Mouse (Mus musculus) forebrain, embryonic 11.5 days (tissue): ENCODE measurements around the gene Aspdh. TPM values are rescaled to one million over a fixed set of nuclear protein-coding genes. Genes with fewer than 3 reads are reported as not detected.

Experiments used
- ATAC-seq: fragments of 200-750 bp; cut with Nextera tagmentation; replicated peaks from 2 replicates; pipeline ENCODE4 v1.8.0; 2017; ENCODE audit warnings: moderate TSS enrichment; ENCODE audit not compliant: low FRiP score
- DNase-seq: peaks from one replicate; pipeline ENCODE4 v3.0.0-alpha.2; 2017; ENCODE audit warnings: low spot score
- H3K27ac ChIP-seq: fragments of 300-500 bp; sonication (generic); 2 replicates; pipeline ENCODE4 v1.5.1; 2014; ENCODE audit warnings: low read depth, low read length
- H3K27me3 ChIP-seq: fragments of 300-500 bp; sonication (generic); 2 replicates; pipeline ENCODE4 v1.6.1; 2014; ENCODE audit warnings: mild to moderate bottlenecking, low read length, mixed read lengths; ENCODE audit not compliant: control insufficient read depth, insufficient read depth
- H3K36me3 ChIP-seq: fragments of 300-500 bp; sonication (generic); 2 replicates; pipeline ENCODE4 v1.6.1; 2014; ENCODE audit warnings: mild to moderate bottlenecking, low read length, moderate library complexity, mixed read lengths; ENCODE audit not compliant: control insufficient read depth, insufficient read depth
- H3K4me1 ChIP-seq: fragments of 300-500 bp; sonication (generic); replicated peaks from 2 replicates; pipeline ENCODE4 v1.6.1; 2014; ENCODE audit warnings: low read length, mixed read lengths; ENCODE audit not compliant: control insufficient read depth, insufficient read depth
- H3K4me2 ChIP-seq: fragments of 300-500 bp; sonication (generic); 2 replicates; pipeline ENCODE4 v1.6.1; 2014; ENCODE audit warnings: low read depth, mild to moderate bottlenecking, low read length, moderate library complexity, mixed read lengths; ENCODE audit not compliant: severe bottlenecking
- H3K4me3 ChIP-seq: fragments of 300-500 bp; sonication (generic); 2 replicates; pipeline ENCODE4 v1.5.1; 2014; ENCODE audit warnings: low read depth, low read length
- H3K9ac ChIP-seq: fragments of 300-500 bp; sonication (generic); 2 replicates; pipeline ENCODE4 v1.6.1; 2014; ENCODE audit warnings: low read length
- H3K9me3 ChIP-seq: fragments of 300-500 bp; sonication (generic); 2 replicates; pipeline ENCODE4 v1.6.1; 2016; ENCODE audit warnings: low read length, mixed read lengths; ENCODE audit not compliant: control insufficient read depth
- WGBS: fragments of 180-500 bp; shearing (Covaris S2); extraction: QIAGEN DNeasy Blood & Tissue Kit; methylation state at CpG from one replicate; pipeline ENCODE4 v1.1.7; 2014; 5-methylcytosine and 5-hydroxymethylcytosine counted together
- polyA plus RNA-seq: library from polyadenylated mRNA; unstranded; fragments of >200 nt; fragmentation: Nextera tagmentation; extraction: Ambion mirVana; gene quantifications from 2 replicates; pipeline ENCODE4 v1.2.1, GENCODE M21; 2014

Gene Aspdh
- polyA plus RNA-seq, 1 experiment from 2014 or later: 2.6 TPM

DNA sequence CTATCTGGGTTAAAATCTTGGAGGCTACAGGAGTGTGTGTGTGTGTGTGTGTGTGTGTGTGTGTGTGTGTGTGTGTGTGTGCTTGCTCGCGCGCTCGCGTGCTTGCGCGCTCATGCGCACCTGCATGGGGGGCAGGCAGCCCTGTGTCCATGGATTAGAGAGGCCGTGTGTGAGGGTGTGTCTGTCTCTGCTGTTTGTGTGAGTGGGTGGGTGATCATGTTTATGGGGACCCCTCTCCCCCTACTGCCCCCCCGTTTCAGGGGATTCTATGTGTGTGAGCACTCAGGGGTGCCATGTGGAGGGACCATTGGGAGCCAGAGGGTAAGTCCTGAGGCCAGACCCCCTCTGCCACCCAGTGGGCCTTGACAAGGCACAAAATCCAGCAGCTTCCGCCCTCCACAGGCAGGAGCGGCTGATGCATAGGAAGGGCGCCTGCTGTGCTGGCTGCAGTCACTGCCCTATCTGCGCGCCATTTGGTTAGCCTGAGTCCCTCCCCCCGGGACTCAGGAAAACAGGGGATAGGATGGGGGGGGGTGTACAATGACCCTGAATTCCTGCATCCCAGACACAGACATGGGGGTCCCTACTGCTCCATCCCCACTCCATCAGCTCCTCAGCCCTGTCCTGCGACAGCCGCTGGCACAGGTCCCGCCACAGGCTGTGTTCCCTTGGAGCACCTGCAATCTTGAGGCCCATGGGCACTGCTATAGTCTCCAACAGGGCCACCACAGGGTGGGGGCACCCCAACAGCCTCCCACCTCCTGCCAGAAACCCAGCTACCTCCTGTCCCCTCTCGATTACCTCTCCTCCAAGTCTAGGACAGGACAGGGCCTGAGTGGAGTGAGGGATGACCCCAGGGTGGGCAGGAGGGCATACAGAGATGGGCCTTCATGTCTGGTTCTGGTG lies 21.7 kb upstream of the Aspdh start:
- DNase-seq (peak; percentile 78), ATAC-seq (peak; percentile 70)
- H3K27me3 ChIP-seq: peaks cover 8% of the 10 kb centered on the region
- peaks cover 12% of the 10 kb centered on the region; the same call in 1 of the 2 replicates for H3K36me3 ChIP-seq
- WGBS: 10% methylated on average over 20 of the region's 20 CpGs
- peak overlapping the region; percentile 54 for H3K4me3 ChIP-seq
- peak overlapping the region; percentile 90 for H3K27ac ChIP-seq
- H3K4me2 ChIP-seq: peak overlapping the region; percentile 95
- peak overlapping the region; percentile 97 for H3K9ac ChIP-seq
- peaks cover 21% of the 10 kb centered on the region for H3K4me1 ChIP-seq
- H3K9me3 ChIP-seq: no peaks in the 10 kb centered on the region

DNA sequence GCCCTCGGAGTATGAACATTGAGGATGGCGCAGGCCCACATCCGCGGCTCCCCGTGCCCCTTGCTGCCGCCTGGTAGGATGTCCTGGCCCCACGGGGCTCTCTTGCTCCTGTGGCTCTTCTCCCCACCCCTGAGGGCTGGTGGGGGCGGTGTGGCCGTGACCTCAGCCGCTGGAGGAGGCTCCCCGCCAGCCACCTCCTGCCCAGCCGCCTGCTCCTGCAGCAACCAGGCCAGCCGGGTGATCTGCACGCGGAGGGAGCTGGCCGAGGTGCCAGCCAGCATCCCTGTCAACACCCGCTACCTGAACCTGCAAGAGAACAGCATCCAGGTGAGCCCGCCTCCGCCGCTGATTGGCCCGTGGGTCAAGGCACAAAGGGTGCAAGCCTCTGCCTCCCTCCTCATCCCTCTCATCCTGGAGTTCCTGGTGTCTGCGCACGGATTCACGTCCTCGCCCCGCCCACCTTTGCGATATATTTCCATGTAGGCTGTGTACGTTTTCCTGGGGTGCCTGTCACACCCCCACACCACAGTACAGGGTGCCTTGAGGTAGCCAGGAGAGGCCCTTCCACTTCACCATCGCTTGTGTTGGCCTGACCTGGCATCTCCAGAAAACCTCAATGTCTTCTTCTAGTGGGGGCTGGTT lies 20.2 kb upstream of the Aspdh start:
- H3K9me3 ChIP-seq: no peaks in the 10 kb centered on the region
- peaks cover 12% of the 10 kb centered on the region; the same call in 1 of the 2 replicates for H3K36me3 ChIP-seq
- 39% methylated on average over 29 of the region's 29 CpGs for WGBS
- H3K4me1 ChIP-seq: peaks cover 21% of the 10 kb centered on the region
- no peak overlapping the region for H3K9ac ChIP-seq
- no peak overlapping the region for H3K27ac ChIP-seq
- peak overlapping the region; percentile 18; the same call in 1 of the 2 replicates for H3K4me2 ChIP-seq
- ATAC-seq (no peak), DNase-seq (no peak)
- no peak overlapping the region for H3K4me3 ChIP-seq
- peaks cover 8% of the 10 kb centered on the region for H3K27me3 ChIP-seq

DNA sequence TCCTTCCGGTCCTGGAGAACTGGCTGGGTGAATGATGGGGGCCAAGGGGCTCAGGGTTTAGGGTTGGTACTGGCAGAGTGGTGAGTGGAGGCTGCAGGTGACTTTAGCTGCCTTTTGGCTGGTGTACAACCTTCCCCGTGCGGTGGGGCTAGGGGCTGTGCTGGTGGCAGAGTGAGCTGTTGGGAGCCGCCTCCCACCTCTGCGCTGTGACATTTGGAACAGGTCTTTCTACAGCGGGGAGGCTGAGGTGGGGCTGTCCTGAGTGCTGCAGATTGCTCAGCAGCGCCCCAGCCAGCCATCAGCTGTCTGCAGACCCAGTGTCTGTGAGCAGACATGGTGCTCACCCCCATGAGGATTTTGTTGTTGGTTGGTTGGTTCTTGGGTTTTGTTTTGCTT lies 19.7 kb upstream of the Aspdh start:
- H3K9me3 ChIP-seq: no peaks in the 10 kb centered on the region
- H3K36me3 ChIP-seq: peaks cover 12% of the 10 kb centered on the region; the same call in 1 of the 2 replicates
- no peak overlapping the region for H3K4me3 ChIP-seq
- 43% methylated on average over 7 of the region's 7 CpGs for whole genome bisulfite sequencing
- peaks cover 8% of the 10 kb centered on the region for H3K27me3 ChIP-seq
- no peak overlapping the region for H3K4me2 ChIP-seq
- DNase-seq (no peak), ATAC-seq (no peak)
- peaks cover 21% of the 10 kb centered on the region for H3K4me1 ChIP-seq
- peak overlapping the region; percentile 12; the same call in 1 of the 2 replicates for H3K9ac ChIP-seq
- H3K27ac ChIP-seq: no peak overlapping the region

DNA sequence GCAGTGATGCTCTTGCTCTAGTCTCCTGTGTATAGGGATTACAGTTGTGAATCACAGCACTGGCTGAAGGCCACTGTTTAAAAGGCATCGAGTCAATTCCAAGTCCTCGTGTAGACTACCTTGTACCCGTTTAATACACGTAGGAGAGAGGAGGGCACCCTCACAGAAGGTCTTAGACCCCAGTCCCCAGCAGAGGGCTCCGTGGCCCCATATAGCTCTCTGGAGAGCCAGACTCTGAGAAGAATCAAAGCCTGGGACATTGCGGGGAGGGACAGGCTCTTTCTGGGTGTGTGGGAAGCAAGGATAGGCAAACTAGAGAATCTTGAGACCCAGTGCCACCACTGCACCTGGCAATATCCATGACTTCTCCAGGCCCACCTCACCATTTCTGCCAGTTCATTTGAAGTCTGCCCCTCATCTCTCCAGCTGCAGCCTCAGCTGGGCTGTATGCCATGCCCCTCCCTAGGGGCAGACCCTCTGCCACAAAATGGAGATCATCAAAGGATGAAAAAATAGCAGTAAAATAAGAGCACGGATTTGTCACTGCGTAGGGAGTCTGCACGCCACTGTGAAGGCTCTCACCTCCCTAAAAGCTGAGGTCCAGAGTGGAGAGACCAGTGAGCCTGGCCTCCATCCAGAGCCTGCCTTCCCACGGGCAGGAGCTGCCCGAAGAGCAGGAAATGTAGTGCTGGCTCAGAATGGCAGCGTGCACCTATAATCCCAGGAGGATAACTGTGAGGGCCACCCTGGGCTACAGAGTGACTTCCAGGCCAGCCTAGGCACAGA lies 18.9 kb upstream of the Aspdh start:
- peaks cover 12% of the 10 kb centered on the region; the same call in 1 of the 2 replicates for H3K36me3 ChIP-seq

DNA sequence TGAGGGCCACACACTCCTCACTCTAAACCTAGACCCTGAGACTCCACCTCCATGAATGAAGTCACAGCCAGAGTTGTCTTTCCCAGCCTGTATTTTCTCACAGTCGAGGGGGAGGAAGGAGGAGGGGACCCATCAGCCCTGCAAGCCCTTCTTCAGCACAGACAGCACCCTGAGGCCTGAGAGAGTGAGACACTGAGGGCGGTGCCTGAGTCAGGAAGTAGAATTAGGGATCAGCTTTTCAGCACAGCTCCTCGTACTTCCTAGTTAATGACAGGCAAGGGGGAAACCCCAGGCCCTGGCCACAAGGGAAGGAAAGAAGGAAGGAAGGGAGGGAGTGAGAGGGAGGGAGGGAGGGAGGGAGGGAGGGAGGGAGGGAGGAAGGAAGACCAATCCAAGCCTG lies 11.9 kb upstream of the Aspdh start:
- no peaks in the 10 kb centered on the region; the same call in 1 of the 2 replicates for H3K9me3 ChIP-seq
- H3K27me3 ChIP-seq: no peaks in the 10 kb centered on the region
- no peak overlapping the region for H3K4me3 ChIP-seq
- DNase-seq (peak; percentile 45), ATAC-seq (no peak)
- WGBS: 37% methylated on average over 3 of the region's 3 CpGs
- peaks cover under 1% of the 10 kb centered on the region; the same call in 1 of the 2 replicates for H3K36me3 ChIP-seq
- no peaks in the 10 kb centered on the region for H3K4me1 ChIP-seq
- no peak overlapping the region for H3K27ac ChIP-seq
- H3K4me2 ChIP-seq: no peak overlapping the region
- no peak overlapping the region for H3K9ac ChIP-seq

More for the DNA sequence above, 18.9 kb upstream of the Aspdh start:
- H3K9ac ChIP-seq: no peak overlapping the region
- no peak overlapping the region for H3K27ac ChIP-seq
- H3K4me3 ChIP-seq: no peak overlapping the region
- no peaks in the 10 kb centered on the region for H3K9me3 ChIP-seq
- H3K4me2 ChIP-seq: no peak overlapping the region
- DNase-seq: peak; percentile 48
- peaks cover 8% of the 10 kb centered on the region for H3K27me3 ChIP-seq
- no peak for ATAC-seq
- WGBS: 71% methylated on average over 12 of the region's 12 CpGs
- peaks cover 20% of the 10 kb centered on the region for H3K4me1 ChIP-seq

DNA sequence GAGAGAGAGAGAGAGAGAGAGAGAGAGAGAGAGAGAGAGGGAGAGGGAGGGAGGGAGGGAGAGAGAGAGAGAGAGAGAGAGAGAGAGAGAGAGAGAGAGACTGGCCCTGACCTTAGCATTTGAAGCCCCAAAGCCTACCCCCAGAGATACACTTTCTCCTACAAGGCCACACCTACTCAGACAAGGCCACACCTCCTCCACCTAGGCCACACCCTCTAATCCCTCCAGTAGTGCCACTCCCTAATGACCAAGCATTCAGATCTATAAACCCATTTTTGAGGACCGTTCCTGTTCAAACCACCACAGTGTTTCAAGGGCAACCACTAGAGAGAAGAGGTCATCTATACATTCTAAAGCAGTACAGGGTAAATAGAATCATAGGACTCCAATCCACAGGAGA lies 8.9 kb upstream of the Aspdh start:
- H3K36me3 ChIP-seq: peaks cover 4% of the 10 kb centered on the region; the same call in 1 of the 2 replicates
- 92% methylated on average over 1 of the region's 1 CpGs for WGBS
- H3K4me3 ChIP-seq: no peak overlapping the region
- H3K4me1 ChIP-seq: no peaks in the 10 kb centered on the region
- H3K27ac ChIP-seq: no peak overlapping the region
- H3K9me3 ChIP-seq: no peaks in the 10 kb centered on the region; the same call in 1 of the 2 replicates
- DNase-seq: peak; percentile 37
- H3K27me3 ChIP-seq: peaks cover 2% of the 10 kb centered on the region; the same call in 1 of the 2 replicates
- no peak for ATAC-seq
- H3K4me2 ChIP-seq: no peak overlapping the region
- no peak overlapping the region for H3K9ac ChIP-seq

DNA sequence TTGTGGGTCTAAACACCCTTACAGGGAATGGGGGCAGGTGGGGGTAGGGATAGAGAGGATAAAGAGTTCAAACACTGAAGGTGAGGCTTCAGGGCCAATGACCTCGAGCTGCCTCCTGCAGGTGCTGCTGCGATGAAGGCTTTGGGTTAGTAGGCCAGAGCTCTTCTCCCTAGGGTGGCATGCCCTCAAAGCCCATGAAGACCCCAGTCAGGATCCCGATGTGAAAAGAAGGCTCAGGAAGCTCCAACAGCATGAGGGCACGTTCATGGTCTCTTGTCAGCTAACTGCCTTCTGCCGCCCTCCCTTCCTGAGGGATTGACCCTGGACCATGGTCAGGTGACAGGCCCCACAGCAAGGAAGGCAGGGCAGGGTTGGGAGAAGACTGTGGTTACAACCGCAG lies 5.1 kb upstream of the Aspdh start:
- 81% methylated on average over 6 of the region's 6 CpGs for WGBS
- H3K36me3 ChIP-seq: peaks cover 10% of the 10 kb centered on the region
- H3K27me3 ChIP-seq: peaks cover 10% of the 10 kb centered on the region

More for the DNA sequence above, 5.1 kb upstream of the Aspdh start:
- H3K9me3 ChIP-seq: no peaks in the 10 kb centered on the region; the same call in 1 of the 2 replicates
- no peak overlapping the region for H3K4me2 ChIP-seq
- H3K4me3 ChIP-seq: no peak overlapping the region
- ATAC-seq (no peak), DNase-seq (peak; percentile 45)
- H3K27ac ChIP-seq: no peak overlapping the region
- H3K9ac ChIP-seq: no peak overlapping the region
- H3K4me1 ChIP-seq: peaks cover 16% of the 10 kb centered on the region
